Mouse (Mus musculus): ENCODE results near the gene Gm2030. TPM values are rescaled to one million over a fixed set of nuclear protein-coding genes. Genes with fewer than 3 reads are reported as not detected.
"Not testable (repeated sequence)": the region's sequence is repeated elsewhere in the genome, so short reads cannot be mapped to it uniquely, and the experiment has no call there.

The Gm2030 gene
- polyA plus RNA-seq (2012; rRNA removed) (not detected in 2 replicates), polyA plus RNA-seq (2014; fragmentation: Nextera tagmentation; extraction: Ambion mirVana) (not detected in 2 replicates)

- not testable (repeated sequence) for ATAC-seq (ENCODE audit: low FRiP score, low read depth); H3K9me3 ChIP-seq (ENCODE audit: control insufficient read depth, low read length); H3K36me3 ChIP-seq (ENCODE audit: control insufficient read depth, insufficient read depth, low read length); H3K27ac ChIP-seq (replicated peaks; ENCODE audit: low read depth, low read length); H3K27me3 ChIP-seq (ENCODE audit: control insufficient read depth, insufficient read depth, low read length); H3K4me1 ChIP-seq (ENCODE audit: control insufficient read depth, insufficient read depth, low read length); DNase-seq (ENCODE audit: low spot score); H3K4me3 ChIP-seq (replicated peaks; ENCODE audit: low read length); H3K9ac ChIP-seq (ENCODE audit: low read depth, low read length, severe bottlenecking); H3K4me2 ChIP-seq (replicated peaks; ENCODE audit: low read depth, low read length, severe bottlenecking)
- 79% methylated on average over 3 of the region's 4 CpGs for WGBS
These were observed at the start of gene Gm2030 for GRCm38 (mm10) chrX:26309944-26310343. Gm2030 (minus strand) TSS chrX:26310044.

Other genes starting within 250 kb of the Gm2030 start
- not detected in 2 replicates for gene Gm2012, start 78.7 kb downstream of the Gm2030 start, polyA plus RNA-seq (2012; rRNA removed)
- not detected in 2 replicates for gene Gm2012, start 78.7 kb downstream of the Gm2030 start, polyA plus RNA-seq (2014; fragmentation: Nextera tagmentation; extraction: Ambion mirVana)
- gene Slx, start 235.5 kb upstream of the Gm2030 start, polyA plus RNA-seq (2012; rRNA removed): not detected in 2 replicates
- gene Slx, start 235.5 kb upstream of the Gm2030 start, polyA plus RNA-seq (2014; fragmentation: Nextera tagmentation; extraction: Ambion mirVana): not detected in 2 replicates